Mouse (Mus musculus) megakaryocyte-erythroid progenitor cell, adult 5-6 weeks (primary cell): ENCODE data around the gene Rsph9. TPM values are rescaled to one million over a fixed set of nuclear protein-coding genes. Genes with fewer than 3 reads are reported as not detected.

Experiments used
- ATAC-seq: replicated peaks from 2 replicates; pipeline ENCODE4 v1.8.0; 2016; ENCODE audit warnings: mild to moderate bottlenecking, inconsistent platforms; ENCODE audit not compliant: severe bottlenecking, poor library complexity, low FRiP score, low TSS enrichment
- total RNA-seq, 2 experiments: library from RNA; stranded (forward) in 1 of 2; stranded (reverse) in 1 of 2; fragments of 200-1000, 215-1000 nt in 1 of 2; fragments of >200 nt in 1 of 2; fragmentation: Nextera tagmentation in 1 of 2; gene quantifications; 2 replicates each; pipeline ENCODE4 v1.2.3; 2014 to 2017

Gene Rsph9
- total RNA-seq, 2 experiments from 2014 or later: 4.3 TPM; not detected in 1

DNA sequence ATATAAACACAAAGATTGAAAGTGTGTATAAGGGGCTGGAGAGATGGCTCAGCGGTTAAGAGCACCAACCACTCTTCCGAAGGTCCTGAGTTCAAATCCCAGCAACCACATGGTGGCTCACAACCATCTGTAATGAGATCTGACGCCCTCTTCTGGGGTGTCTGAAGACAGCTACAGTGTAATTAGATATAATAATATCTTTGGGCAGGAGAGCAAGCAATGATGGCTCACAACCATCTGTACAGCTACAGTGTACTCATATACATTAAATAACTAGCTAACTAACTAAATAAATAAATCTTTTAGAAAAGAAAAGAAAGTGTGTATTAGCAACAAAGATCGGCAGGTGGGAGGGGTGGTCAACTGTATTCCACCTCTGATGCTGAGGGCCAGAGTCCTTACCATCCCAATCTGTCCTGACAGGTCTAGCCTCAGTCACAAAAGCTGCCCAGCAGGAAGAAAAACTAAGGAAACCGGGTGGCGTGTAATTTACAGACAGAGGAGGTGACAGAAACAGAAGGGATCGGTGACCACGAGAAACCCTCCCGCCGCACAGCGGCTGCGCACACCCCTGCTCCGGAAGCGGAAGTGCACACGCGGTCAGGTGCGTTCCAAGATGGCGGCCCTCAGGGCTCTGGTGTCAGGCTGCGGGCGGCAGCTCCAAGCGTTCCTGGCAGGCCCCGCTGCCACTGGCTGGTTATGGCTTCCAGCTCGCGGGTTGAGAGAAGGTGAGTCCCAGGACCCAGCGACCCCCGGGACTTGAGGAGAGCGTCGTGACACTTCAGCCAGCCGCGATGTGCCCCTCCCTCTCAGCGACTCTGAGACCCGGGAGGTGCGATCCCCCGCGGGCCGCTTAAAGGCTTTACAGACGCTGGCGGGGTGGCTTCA lies 33.4 kb downstream of the Rsph9 start, which contains the start of gene Mrps18a:
TSS of gene Mrps18a (plus strand) at position 585 of the 888 bp plus-strand sequence.
- ATAC-seq: peak; percentile 98

DNA sequence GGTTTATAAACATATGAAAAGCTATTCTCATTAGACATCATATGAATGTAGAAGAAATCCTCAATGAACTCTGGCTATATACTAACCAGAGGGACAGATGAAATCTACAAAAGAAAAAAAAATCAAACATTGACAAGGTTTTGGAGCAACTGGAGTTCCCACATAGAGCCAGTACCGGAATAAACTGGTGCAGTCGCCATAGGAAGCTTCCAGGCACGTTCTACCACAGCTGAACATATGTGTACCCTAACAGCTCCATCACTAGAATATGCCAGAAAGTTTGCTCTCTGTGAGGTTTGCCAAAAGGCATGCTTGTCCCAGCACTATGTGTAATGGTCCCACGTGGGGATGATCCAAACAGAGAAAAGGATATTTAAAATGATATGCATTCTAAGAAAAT lies 35.7 kb downstream of the Rsph9 start:
- ATAC-seq: no peak

DNA sequence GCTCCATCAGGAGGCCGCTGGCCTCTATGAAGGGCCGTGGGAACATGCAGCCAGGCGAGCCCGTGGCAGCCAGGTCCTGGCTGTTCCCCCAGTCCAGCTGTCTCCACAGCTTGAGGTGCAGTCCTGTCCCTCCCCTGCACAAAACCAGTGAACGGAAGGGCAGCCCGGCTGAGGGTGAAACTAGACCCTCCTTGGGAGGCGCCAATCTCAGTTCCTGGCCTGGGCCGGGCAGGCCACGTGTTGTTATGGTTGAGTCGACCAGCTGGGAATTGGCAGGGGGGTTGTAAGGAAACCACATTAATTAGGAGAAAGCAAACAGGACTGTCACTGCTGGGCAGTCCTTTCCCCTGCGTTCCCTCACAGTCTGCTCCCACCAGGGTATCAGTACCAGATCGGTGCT lies 39.5 kb downstream of the Rsph9 start:
- ATAC-seq: no peak

DNA sequence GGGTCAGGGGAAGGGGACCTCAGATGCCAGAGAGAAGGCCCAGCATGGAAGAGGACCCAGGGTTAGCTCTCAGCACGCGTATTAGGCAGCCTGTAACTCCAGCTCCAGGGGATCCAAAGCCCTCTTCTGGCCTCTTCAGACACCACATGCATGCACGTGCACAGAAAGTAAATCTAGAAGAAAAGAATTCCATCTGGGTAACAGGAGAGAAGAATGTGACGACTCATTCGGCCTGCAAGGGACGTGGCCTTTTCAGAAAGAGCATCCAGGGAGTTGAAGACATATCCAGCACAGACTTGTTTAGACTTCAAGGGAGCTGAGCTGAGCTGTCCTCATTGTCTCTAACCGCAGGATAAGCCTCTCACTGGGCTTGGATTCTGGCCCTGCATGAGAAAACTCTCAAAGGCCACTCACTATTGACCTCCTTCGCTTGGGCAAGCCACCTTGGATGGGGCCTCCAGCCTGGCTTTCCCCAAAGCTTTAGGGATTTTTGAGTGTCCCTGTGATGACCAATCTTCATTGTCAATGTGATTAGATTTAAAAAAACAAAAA lies 41.3 kb downstream of the Rsph9 start:
- ATAC-seq: no peak

DNA sequence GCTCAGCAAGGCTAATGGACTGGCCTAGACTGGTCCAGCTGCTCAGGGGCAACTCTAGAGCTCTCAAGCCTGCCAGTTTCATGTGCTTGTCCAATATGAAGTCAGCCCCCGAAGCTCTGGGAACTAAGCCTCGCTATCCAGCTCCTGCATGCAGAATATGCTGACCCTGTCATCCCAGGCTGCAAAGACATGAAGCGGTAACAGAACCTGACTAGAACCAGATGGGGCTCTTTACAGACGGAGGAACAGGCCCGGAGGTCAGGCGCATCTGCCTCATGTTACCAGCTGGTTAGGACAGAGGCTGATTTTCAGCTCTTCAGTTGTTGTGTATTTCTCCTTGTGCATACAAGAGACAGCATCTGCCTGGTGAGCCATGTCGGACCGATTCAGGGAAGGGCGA lies 42.1 kb downstream of the Rsph9 start:
- ATAC-seq: no peak

DNA sequence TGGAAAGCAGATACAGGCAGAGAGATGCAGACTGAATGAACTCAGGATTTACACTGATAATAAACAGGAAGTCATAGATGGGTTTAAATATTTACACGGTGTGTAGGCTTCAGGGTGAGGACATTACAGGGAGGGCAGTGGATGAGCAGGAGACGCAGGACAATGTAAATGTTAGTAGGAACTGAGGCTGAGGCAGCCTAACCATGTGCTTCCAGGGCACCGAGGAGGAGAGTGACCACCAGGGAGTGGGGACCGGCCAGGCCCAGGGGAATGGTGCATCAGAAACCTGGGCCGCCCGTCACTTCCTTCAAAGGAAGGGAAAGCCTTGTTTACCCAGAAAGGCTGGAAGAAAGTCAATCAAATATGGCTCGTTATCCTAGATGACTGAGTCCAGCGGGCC lies 45.5 kb downstream of the Rsph9 start:
- no peak for ATAC-seq

DNA sequence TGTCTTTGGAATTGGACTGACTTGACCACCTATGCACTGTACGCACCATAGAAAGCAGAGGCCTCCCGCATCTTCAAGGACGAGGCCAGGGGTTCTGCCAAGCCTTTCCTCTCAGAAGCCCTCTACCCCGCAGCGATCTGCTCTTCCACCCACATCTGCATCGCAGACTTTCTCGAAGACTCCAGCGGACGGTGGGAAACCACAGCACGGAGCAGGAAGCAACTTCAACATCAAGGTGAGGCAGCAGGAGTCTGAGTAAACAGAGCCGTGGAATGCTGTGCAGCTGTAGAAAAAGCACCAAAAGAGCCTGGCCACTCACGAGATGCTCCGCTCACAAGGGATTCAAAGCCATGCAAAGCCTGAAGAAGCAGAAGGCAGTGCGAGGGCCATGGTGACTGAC lies 52.1 kb downstream of the Rsph9 start:
- no peak for ATAC-seq

DNA sequence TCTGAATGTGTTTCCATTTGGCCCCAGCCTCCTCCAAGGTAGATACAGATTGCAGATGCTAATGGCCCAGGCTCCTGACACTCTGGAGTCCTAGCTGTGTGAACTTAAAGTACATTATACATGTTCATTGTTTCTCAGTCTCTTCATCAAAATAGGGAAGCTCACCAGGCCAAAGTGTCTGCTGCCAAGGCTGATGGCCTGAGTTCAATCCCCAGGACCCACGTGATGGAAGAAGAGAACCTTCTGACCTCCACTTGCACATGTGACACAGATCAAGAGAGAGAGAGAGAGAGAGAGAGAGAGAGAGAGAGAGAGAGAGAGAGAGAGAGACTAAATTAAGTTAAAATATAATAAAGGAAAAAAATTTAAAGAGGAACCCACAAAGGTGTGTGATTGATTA lies 52.7 kb downstream of the Rsph9 start:
- no peak for ATAC-seq

DNA sequence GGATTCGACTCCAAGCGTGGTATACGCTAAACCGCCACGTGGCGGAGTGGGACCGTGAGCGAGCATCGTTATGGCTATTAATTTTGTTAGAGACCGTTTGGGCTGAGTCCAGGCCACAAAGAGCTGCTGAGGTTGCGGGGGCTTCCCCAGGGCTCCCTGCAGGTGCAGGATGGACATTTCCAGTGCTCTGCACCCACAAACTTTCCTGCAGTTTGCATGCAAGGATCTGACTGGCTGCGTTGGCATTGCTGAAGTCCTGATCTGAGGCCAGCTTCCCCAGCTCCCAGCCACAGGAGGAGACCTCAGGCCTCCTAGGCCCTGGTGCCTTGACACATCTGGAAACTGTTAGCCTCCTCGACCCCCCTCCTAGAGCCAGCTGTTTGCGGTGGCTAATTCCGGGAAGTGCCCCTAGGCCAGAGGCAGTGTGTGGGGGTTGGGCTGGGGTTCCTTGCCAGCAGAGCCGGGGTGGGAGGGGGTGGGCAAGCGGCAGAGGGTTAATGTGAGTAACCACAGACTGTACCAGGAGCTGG lies 57.6 kb downstream of the Rsph9 start:
- ATAC-seq: no peak

DNA sequence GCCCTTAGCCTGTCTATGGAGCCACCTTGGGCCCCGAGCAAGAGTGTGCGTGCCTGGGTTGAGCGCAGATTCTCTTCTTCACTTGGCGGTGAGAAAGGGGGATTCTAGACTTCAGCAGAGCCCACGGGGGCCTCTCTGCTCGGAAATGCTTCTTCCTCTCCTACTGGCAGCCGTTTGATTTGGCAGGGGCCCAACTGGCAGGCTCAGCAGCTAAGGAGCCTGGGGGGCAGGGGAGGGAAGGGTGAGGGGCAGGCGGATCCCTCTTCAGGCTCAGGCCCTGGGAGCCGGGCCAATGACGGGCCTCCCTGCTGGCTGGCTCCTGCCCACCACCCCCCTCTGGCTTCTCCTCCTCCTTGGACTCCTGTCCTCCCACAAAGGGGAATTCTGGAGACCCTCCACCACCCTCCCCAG lies 59.9 kb downstream of the Rsph9 start:
- ATAC-seq: peak; percentile 24; the same call in 1 of the 2 replicates

DNA sequence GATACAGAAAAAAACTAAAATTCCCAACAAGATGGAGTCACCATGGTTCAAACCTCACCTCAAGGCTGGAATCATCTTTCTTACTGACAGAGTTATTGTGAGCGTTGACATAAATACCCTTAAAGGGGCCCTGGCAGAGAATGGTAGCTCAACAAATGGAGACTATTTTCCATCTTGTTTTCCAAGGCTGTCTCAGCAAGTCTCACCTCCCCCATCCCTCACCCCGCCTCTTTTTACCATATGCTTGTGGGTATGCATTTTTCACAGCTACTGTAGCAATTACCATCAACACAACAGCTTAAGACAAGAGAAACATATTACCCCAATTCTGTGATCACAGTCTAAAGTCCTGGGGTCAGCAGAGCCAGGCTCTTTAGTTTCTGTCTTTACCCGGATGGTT lies 60.6 kb downstream of the Rsph9 start:
- ATAC-seq: no peak

DNA sequence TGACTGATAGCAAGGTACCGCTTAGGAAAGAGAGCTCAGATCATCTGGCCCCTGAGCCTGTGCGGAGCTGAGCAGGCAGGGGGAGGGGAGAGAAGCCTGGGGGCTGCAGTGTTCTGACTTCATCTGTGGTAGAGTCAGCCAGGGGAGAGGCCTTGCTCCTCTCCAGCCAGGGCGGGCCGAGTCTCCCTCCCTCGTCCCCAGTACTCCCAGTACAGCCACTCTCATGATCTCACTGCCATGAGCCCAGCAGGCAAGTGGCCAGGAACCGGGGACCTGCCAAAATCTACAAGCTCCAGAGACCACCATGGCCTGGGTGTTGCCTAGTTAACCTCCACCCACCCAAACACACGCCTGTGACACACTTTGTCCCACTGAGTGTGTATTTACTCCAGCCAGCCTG lies 62.4 kb downstream of the Rsph9 start:
- no peak for ATAC-seq

DNA sequence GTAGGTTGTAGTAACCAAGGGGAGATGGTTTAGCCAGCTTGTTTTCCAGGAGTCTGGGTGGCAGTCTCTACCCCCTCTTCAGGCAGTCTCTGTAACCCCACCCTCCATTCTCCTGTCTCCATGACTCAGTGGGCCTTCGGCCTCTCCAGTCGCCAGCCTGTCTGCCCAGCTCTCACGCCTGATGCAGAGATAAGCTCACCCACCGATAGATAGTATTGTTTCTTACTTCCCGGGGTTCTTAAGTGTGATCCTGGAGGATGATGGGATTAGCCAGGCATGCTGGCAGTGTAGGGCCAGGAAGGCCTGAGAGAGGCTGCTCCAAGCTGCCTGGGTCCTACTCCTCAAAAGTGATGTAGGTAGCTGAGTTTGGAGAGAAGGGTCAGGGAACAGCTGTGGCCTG lies 63.0 kb downstream of the Rsph9 start:
- no peak for ATAC-seq

DNA sequence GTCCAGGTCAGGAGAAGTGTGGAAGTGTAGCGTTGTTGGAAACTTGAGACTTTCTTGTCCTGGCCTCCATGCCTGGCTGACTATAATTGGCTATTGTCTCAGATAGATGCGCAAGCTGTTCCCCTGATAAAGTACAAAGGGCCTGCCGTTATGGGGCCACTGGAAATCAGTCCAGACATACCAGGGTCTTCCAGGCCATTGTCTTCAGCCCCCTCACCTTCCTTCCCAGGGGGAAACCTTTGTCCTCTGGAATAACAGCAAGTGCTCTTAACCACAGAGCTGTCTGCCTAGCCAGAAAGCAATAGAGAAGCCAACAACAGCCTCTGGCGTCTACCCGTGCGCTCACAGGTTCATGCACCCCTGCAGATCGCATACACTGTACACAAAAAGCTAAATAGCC lies 63.6 kb downstream of the Rsph9 start:
- no peak for ATAC-seq

DNA sequence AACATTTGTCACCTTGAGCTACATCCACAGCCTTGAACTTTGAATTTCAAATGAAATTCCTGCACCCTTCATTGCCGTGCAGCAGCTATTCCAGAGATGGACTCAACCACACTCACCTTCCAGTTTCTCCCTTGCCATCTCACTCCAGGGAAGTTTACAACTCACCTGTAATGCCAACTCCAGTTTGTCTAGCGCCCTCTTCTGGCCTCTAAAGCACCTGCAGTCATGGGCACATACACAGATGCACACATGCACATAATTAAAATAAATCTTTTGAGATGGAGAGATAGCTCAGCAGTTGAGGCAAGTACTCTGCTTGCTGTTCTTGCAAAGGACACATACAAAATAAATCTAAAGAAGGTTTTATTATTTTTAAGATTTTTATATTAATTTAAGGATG lies 65.0 kb downstream of the Rsph9 start:
- ATAC-seq: no peak

DNA sequence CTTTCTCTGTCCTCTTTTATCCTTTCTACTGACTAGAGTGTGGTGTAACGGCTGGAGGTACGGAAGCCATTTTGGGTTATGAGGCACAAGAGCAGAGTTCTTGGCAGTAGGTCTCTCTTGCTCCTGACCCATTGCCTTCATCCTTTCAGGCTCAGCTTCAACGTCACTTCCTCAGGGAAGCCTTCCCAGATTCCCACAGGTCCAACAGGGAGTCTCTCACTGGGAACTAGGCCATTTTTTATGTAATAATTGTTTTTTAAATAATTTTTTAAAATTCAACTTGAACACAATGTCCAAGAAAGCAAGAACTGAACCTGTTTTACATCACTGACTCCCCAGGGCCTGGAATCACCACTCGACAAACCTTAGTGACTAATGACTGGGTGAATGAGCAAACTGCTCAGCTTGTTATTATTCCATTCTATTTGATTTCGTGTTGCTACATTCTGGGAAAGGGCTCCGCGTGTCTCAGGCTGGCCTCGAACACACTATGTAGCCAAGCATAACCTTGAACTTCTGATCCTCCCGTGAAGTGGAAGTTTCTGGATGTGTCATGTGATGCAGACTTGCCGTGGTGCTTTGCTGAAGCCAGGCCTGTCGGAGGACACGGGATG lies 66.0 kb downstream of the Rsph9 start:
- no peak for ATAC-seq

DNA sequence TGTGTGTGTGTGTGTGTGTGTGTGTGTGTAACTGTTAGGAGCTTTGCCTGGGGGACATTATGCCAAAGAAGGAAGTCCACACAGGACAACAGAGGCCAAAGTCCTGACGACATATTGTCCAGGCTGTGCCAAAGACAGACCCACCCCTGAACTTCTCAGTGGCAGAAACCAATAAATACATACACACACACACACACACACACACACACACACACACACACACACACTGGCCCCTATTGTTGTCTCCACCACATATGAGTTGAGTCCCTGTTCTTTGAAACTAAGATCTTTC lies 67.8 kb downstream of the Rsph9 start:
- ATAC-seq: no peak

DNA sequence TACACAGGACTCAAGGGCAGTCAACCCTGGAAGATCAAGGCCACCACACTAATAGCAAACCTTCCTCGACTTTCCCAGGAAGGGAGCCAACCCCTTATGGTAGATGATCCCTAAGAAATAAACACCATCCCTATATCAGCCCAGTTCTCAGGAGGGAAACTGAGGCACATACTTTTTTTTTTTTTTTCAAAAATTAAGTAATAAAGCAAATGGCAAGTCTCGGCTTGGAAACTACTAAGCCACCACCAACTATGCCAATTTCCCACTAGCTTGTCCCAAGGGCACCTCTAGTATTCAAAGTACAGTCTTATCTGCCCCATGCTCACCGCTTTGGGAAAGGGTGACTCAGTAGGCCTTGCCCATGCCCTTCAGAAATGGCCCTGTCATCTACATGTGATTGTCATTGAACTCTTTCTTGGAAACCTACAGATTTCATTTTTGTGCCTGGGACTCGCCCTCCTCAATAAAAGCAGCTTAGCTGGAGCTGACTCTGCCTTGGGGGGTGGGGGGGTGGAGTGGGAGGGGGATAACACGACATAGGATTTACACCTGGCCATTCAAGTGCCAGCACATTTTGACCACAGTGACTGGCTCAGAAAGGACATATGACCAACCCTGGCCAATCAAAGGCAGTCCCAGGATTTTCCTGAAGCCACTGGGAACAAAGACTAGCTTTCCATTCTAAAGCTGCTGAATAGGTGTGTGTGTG lies 68.3 kb downstream of the Rsph9 start:
- no peak for ATAC-seq

DNA sequence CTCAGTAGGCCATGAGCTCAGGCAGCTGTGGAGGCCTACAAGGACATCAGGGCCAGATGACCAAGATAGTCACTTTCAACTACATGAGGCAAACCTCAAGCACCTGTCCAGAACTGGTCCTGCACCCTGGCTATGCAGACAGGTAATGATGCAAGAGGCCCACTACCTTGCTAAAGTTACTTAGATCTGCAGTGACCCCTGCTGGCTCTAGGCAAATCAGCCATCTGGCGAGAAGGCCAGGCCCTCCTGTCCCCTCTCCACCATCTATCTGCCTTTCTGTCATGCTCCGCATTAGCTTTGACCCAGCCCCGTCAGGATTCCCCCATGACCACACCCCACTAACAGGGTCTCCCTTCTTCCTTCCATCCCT lies 68.9 kb downstream of the Rsph9 start:
- ATAC-seq: peak; percentile 51

DNA sequence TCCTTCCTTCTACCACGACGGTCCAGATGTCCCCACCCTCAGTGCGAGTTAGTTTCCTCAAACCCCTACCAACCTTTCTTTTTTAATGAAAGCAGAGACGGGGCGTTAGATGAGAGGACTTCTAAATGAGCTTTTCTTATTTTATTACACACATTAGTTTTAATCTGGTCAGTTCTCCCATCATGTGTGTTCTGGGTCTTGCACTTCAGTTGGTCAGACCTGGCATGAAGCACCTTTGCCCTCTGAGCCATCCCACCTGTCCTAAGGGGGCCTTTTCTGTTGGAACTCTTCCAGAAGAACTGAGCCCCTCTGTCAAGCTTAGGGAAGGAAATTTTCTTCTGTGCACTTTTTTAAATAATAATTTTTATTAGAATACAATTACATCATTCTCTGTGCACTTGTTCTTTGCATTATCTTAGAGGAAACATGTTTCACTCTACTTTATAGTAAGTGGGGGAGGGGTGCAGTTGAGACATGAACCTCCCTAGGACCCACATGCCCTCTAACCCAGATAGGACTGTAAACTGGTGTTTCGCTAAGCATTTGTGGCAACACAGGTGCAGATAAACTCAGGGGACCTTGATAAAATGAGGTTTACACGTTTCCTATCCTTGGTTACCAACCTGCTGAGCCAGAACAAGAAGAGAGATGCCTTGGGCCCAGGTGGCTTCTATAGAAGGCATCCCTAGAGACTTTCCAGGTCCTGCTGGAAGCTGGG lies 69.5 kb downstream of the Rsph9 start:
- peak; percentile 49 for ATAC-seq
